Mouse (Mus musculus) limb, embryonic 12.5 days (tissue): Measurements from ENCODE around the gene Riiad1. TPM values are rescaled to one million over a fixed set of nuclear protein-coding genes. Genes with fewer than 3 reads are reported as not detected.
A peak's percentile ranks its signal among the peaks of the same experiment; 100 is the strongest.

Source experiments
- ATAC-seq: fragments of 200-750 bp; cut with Nextera tagmentation; 2 replicates; pipeline ENCODE4 v1.8.0; 2017; ENCODE audit warnings: low read depth, moderate TSS enrichment; ENCODE audit not compliant: insufficient number of reproducible peaks, insufficient read depth, low FRiP score, low TSS enrichment
- H3K27ac ChIP-seq: fragments of 300-500 bp; sonication (generic); 2 replicates; pipeline ENCODE4 v1.5.1; 2016; ENCODE audit warnings: mild to moderate bottlenecking, moderate library complexity
- H3K27me3 ChIP-seq: fragments of 300-500 bp; sonication (generic); 2 replicates; pipeline ENCODE4 v1.6.1; 2016; ENCODE audit warnings: mild to moderate bottlenecking, moderate library complexity
- H3K36me3 ChIP-seq: fragments of 300-500 bp; sonication (generic); 2 replicates; pipeline ENCODE4 v1.6.1; 2016; ENCODE audit warnings: mild to moderate bottlenecking, moderate library complexity
- H3K4me1 ChIP-seq: fragments of 300-500 bp; sonication (generic); replicated peaks from 2 replicates; pipeline ENCODE4 v1.6.1; 2016
- H3K4me2 ChIP-seq: fragments of 300-500 bp; sonication (generic); 2 replicates; pipeline ENCODE4 v1.6.1; 2016; ENCODE audit warnings: mild to moderate bottlenecking, moderate library complexity
- H3K4me3 ChIP-seq: fragments of 300-500 bp; sonication (generic); replicated peaks from 2 replicates; pipeline ENCODE4 v1.5.1; 2016; ENCODE audit warnings: mild to moderate bottlenecking
- H3K9ac ChIP-seq: fragments of 300-500 bp; sonication (generic); replicated peaks from 2 replicates; pipeline ENCODE4 v1.6.1; 2016; ENCODE audit warnings: mild to moderate bottlenecking, moderate library complexity
- H3K9me3 ChIP-seq: fragments of 300-500 bp; sonication (generic); 2 replicates; pipeline ENCODE4 v1.6.1; 2016; ENCODE audit warnings: mild to moderate bottlenecking, moderate library complexity
- WGBS: fragments of 180-500 bp; shearing (Covaris S2); methylation state at CpG from one replicate; pipeline ENCODE4 v1.1.7; 2016; 5-methylcytosine and 5-hydroxymethylcytosine counted together
- polyA plus RNA-seq: library from polyadenylated mRNA; unstranded; fragments of >200 nt; fragmentation: Nextera tagmentation; extraction: Ambion mirVana; gene quantifications from 2 replicates; pipeline ENCODE4 v1.2.1, GENCODE M21; 2016

The Riiad1 gene
- polyA plus RNA-seq: 1.1 and 2.8 TPM in 2 replicates

DNA sequence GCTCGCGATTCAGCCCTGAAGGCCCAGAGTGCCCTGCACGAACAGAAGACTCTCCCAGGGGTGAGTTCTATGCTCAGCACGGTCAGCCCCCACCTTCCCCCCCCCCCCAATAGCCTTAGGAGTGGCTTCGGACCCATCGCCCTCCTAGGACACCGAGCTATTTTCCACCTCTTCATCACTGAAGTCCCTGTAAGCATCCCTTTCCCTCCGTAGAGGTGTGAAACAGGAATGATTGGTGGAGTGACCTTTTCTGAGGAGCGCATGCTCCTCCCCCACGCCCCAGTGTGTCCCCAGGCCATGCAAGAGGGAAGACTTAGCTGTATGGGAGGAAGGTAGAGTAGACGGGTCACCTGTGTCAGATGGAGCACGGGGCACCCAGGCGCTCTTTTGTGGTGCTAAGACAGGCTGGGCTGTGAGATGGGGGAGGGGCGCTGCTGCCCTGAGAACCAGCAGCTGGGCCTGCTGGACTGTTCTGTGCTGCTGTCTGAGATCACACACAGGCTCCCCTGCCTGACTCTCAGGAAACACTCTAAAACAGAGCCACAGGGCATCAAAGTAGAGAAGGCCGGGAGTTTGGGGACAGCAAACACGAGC, at the start of gene Riiad1:
Riiad1 (minus strand) TSS at position 51 of the 594 bp plus-strand sequence.
- Histone ChIP-seq H3K36me3 (no peaks in the 10 kb centered on the region), H3K4me2 (peak within 1 kb of the TSS; percentile 40), H3K4me1 (peaks cover 39% of the 10 kb centered on the region), H3K9me3 (no peaks in the 10 kb centered on the region), H3K9ac (no peak within 1 kb of the TSS), H3K27ac (no peak within 1 kb of the TSS), H3K4me3 (no peak within 1 kb of the TSS), H3K27me3 (peaks cover 49% of the 10 kb centered on the region)
- 9% methylated on average over 16 of the region's 16 CpGs for WGBS
- ATAC-seq: no peak

DNA sequence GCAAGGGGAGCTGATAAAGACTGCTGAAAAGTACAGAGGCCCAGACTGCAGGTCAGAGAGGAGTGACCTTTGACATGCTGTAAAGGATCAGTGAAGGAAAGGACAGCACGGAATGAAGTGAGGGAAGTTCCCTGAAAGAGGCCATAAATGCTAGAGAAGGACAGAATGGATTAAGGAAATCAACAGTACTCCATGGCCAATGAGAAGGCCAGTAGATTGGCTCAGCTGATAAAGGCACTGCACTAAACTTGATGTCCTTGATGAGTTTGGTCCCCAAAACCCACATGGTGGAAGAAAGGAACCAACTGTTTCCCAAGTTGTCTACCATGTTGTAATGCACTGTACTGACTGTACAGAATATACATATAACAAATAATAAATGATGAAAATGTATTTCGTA, 46.6 kb upstream of the Riiad1 start:
- no peak for ATAC-seq
- Histone ChIP-seq H3K4me2 (no peak overlapping the region), H3K4me1 (no peaks in the 10 kb centered on the region), H3K36me3 (peaks cover 54% of the 10 kb centered on the region), H3K9me3 (no peaks in the 10 kb centered on the region), H3K27ac (no peak overlapping the region), H3K4me3 (no peak overlapping the region), H3K27me3 (no peaks in the 10 kb centered on the region), H3K9ac (no peak overlapping the region)
- WGBS: 57% methylated on average over 2 of the region's 2 CpGs

DNA sequence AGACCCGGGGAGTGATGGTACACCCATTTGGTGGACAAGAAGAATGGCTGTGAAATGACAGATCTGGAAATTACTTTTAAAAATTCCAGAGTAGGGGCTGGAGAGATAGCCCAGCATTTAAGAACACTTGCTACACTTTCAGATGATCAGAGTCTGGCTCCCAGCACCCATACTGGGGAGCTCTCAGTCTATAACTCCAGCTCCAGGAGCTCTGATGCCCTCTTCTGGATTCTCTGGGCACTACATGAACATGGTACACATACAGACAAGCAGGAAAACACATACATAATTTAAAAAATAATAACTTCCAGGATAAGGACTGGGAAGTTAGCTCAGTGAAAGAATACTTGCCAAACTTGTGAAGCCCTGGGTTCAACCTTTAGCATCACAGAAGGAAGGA, 26.5 kb upstream of the Riiad1 start:
- peaks cover 65% of the 10 kb centered on the region for H3K36me3 ChIP-seq
- no peaks in the 10 kb centered on the region for H3K27me3 ChIP-seq
- no peaks in the 10 kb centered on the region for H3K9me3 ChIP-seq
- no peak overlapping the region for H3K4me2 ChIP-seq
- H3K27ac ChIP-seq: no peak overlapping the region
- H3K4me3 ChIP-seq: no peak overlapping the region
- ATAC-seq: no peak
- H3K9ac ChIP-seq: no peak overlapping the region
- WGBS: 95% methylated on average over 1 of the region's 1 CpGs
- no peaks in the 10 kb centered on the region for H3K4me1 ChIP-seq

DNA sequence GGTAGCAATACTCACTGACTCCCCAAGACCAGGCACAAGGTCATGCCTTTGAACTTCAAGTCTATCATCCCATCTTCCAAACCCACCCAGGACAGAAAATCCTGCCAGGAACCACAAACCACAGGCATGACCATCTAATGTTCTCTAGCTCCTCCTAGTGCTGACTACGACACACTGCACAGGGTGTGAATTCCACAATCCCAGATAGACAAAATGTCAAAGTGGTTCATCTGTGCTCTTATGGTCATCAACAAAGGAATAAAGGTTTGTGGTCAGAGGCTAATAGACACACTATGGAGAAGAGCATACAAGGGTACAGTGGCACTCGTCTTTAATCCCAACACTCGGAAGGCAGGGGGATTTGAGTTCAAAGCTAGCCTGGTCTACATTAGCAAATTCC, 22.1 kb upstream of the Riiad1 start:
- Histone ChIP-seq H3K4me1 (no peaks in the 10 kb centered on the region), H3K9me3 (no peaks in the 10 kb centered on the region), H3K27ac (no peak overlapping the region), H3K4me2 (no peak overlapping the region), H3K36me3 (peaks cover 67% of the 10 kb centered on the region), H3K4me3 (no peak overlapping the region), H3K9ac (no peak overlapping the region), H3K27me3 (no peaks in the 10 kb centered on the region)
- ATAC-seq: no peak
- WGBS: 84% methylated on average over 3 of the region's 3 CpGs

DNA sequence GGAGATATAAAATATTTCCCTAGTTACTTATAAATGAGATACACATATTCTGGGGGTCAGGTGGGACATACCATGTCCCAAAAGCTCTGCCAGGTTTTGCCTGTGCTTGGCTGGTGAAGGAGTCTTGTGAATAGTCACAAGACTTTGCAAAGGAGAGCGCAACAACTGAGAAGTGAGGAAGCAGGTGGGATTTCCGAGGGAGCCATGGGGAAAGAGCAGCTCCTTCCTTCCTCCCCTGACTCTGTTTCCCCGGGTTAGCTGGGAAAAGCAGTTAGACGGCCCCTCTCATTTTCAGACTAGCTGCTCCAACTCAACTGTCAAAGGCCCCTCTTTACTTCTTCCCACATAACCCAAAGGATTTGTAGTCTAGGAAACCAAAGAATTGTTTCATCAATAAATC, 17.0 kb upstream of the Riiad1 start:
- H3K9me3 ChIP-seq: no peaks in the 10 kb centered on the region
- H3K27me3 ChIP-seq: no peaks in the 10 kb centered on the region

DNA sequence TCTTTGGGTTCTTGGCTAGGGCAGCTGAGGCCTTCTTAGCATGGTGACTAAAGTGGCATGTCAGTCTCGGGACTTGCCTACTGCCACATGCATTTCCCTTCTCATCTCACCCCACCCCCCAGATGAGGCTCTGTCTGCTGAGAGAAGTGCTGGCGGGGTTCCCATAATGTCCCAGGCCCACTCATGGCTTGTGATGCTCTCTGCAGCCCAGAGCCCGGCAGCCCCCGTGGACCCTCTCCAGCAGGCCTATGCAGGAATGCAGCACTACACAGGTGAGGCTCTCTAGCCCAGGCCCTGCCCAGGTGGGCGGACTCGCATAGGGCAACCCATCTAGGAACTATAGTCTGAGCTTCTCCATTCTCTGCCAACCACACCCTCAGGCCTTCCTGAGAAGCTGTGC, 7.4 kb upstream of the Riiad1 start:
- no peaks in the 10 kb centered on the region for H3K9me3 ChIP-seq
- no peak overlapping the region for H3K4me3 ChIP-seq
- 77% methylated on average over 6 of the region's 6 CpGs for WGBS
- no peak overlapping the region for H3K27ac ChIP-seq
- no peak for ATAC-seq
- peaks cover 15% of the 10 kb centered on the region for H3K4me1 ChIP-seq
- peaks cover 4% of the 10 kb centered on the region; the same call in 1 of the 2 replicates for H3K36me3 ChIP-seq
- no peak overlapping the region for H3K9ac ChIP-seq
- no peaks in the 10 kb centered on the region for H3K27me3 ChIP-seq
- no peak overlapping the region for H3K4me2 ChIP-seq

More for the DNA sequence above, 17.0 kb upstream of the Riiad1 start:
- 86% methylated on average over 4 of the region's 4 CpGs for WGBS
- peaks cover 86% of the 10 kb centered on the region for H3K36me3 ChIP-seq
- H3K27ac ChIP-seq: no peak overlapping the region
- no peak for ATAC-seq
- no peaks in the 10 kb centered on the region for H3K4me1 ChIP-seq
- H3K4me2 ChIP-seq: no peak overlapping the region
- H3K4me3 ChIP-seq: no peak overlapping the region
- H3K9ac ChIP-seq: no peak overlapping the region

DNA sequence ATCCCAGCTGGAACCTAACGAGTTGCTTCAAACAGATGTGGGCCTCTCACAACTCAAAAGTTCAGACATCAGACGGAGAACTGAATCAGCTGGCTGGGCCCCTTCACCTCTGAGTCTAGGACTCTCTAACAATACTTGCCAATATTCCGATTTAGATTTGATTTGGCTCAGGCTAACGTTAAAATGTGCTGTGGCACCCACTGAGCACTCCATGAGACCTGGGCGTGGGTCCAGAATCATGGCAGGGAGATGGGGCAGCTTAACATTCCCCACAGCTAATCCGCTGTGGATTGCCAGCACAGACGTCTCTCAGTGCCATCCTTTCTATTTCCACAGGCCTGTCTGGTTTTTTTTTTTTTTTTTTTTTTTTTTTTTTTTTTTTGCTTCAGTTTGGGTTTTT, 5.8 kb upstream of the Riiad1 start:
- ATAC-seq: no peak
- 62% methylated on average over 7 of the region's 7 CpGs for WGBS
- Histone ChIP-seq H3K36me3 (peaks cover 3% of the 10 kb centered on the region; the same call in 1 of the 2 replicates), H3K9ac (no peak overlapping the region), H3K9me3 (no peaks in the 10 kb centered on the region), H3K4me3 (no peak overlapping the region), H3K4me2 (no peak overlapping the region), H3K27me3 (peaks cover 13% of the 10 kb centered on the region), H3K4me1 (peaks cover 15% of the 10 kb centered on the region), H3K27ac (no peak overlapping the region)

DNA sequence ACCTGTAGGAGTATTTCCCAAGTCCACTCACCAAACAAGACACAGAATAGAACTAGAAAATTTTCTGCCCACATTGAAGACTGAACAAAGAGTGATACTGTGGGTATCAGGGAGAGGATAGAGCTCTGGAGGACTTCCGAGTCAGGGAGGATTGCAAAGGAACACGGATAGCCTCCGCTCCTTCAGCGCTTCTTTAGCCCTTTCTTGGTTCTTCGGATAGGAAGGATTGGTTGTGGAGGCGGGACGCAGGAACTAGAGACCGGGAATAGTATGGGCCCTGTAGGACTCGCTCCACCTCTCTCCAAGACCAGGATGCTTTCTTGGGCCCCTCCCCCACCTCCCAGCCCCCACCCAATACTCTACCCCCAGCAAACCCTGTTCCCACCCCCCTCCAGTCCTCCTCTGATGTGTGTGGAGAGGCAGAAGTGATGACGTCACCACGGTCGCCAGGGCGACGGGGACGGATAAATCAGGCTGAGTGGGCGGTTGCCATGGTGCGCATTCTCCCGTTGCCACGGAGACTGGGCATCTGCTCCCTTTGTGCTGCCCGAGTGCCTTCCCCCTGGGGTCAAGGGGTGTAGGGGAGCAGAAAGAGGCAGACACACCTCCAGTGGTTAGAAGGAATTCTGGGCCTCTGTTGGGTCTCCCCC, 3.8 kb upstream of the Riiad1 start:
- Histone ChIP-seq H3K36me3 (no peaks in the 10 kb centered on the region), H3K4me2 (peak overlapping the region; percentile 23), H3K27ac (no peak overlapping the region), H3K9ac (no peak overlapping the region), H3K4me1 (peaks cover 26% of the 10 kb centered on the region), H3K27me3 (peaks cover 33% of the 10 kb centered on the region), H3K4me3 (no peak overlapping the region), H3K9me3 (no peaks in the 10 kb centered on the region)
- peak; percentile 48; the same call in 1 of the 2 replicates for ATAC-seq
- WGBS: 22% methylated on average over 20 of the region's 20 CpGs

DNA sequence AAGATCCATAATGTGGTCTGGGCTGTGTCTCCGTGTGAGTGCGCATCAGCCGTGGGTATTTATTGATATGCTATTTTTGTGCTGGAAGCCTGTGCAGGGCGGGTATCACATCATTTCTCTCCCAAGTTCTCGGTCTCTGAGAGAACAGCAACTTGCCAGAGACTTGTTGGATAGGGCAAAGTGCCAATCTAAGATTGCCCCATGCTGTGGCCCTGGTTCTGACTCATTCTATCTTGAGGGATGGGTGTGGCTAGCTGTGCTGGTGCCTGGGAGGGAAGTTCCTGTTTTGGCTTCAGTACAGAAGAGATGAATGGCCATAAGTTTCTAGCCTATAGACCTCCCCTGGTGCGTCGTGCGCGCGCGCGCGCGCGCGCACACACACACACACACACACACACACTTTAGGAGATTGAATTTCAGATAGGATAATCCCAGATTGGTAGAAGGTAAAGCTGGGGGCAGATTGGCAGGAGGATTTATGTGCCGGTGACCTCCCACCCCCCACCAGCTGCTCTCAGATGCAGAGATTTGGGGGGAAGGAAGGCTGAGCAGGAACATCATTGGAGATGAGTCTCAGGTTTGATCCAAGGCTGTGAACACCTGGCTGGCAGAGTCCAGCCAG, 2.7 kb upstream of the Riiad1 start:
- Histone ChIP-seq H3K4me2 (no peak overlapping the region), H3K9me3 (no peaks in the 10 kb centered on the region), H3K27me3 (peaks cover 44% of the 10 kb centered on the region), H3K9ac (no peak overlapping the region), H3K4me3 (no peak overlapping the region), H3K4me1 (peaks cover 34% of the 10 kb centered on the region), H3K36me3 (no peaks in the 10 kb centered on the region), H3K27ac (no peak overlapping the region)
- 89% methylated on average over 17 of the region's 17 CpGs for WGBS
- no peak for ATAC-seq

DNA sequence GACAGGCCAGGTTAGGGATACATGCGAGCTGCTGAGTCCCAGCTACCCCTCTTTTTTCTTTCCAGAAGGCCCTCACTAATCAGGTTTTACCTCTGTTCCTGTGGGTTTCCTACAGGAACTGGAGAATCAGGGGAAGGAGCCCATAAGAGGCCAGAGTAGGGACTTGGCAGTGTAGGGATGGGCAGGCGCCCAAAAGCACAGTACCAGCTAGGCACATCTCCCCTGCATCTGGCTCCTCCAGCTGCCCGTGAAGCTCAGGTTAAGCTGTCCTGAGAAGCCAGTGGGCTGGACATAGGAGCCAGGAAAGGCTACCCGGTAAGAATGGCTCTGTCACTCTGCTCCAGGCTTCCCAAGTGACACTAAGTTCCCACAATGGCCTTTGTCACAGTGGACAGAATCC, 1.3 kb upstream of the Riiad1 start:
- no peak for ATAC-seq
- H3K27me3 ChIP-seq: peaks cover 49% of the 10 kb centered on the region
- no peak overlapping the region for H3K4me3 ChIP-seq
- H3K9me3 ChIP-seq: no peaks in the 10 kb centered on the region
- H3K36me3 ChIP-seq: no peaks in the 10 kb centered on the region
- WGBS: 66% methylated on average over 4 of the region's 4 CpGs
- no peak overlapping the region for H3K27ac ChIP-seq
- no peak overlapping the region for H3K4me2 ChIP-seq
- H3K4me1 ChIP-seq: peaks cover 36% of the 10 kb centered on the region
- H3K9ac ChIP-seq: no peak overlapping the region

DNA sequence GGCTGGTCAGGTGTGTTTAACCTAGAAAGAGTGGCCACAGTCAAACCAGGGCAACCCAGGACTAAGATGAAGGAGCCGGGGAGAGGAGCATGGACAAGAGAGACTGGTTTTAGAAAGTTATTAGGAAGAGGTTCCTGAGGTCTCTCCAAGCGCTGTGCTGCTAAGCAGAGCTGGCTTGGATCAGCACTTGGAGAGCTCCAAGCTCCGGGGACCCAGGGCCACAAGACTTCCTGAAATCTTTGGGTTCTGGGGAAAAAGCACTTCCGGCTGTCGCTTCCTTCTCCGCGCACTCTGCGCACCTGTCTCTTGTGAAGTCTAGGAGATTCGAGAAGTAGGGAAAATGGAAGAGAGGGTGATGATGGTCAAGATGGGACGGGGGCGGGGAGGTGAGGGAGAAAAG, 577 bp downstream of the Riiad1 start:
- Histone ChIP-seq H3K27ac (no peak overlapping the region), H3K4me1 (peaks cover 38% of the 10 kb centered on the region), H3K4me2 (peak overlapping the region; percentile 40), H3K9me3 (no peaks in the 10 kb centered on the region), H3K9ac (no peak overlapping the region), H3K27me3 (peaks cover 49% of the 10 kb centered on the region), H3K4me3 (no peak overlapping the region), H3K36me3 (no peaks in the 10 kb centered on the region)
- 3% methylated on average over 11 of the region's 11 CpGs for WGBS
- ATAC-seq: no peak
